ENCODE assay signal across 9 mouse cellular contexts in genomic region chr1:178275738-178276053, GRCm38 (mm10). TPM values are rescaled to one million over a fixed set of nuclear protein-coding genes. Genes with fewer than 3 reads are reported as not detected.
DNase-seq lines count a peak whose midpoint lies in the region; ATAC-seq lines count a peak whose summit lies in the region.
"Had no signal": no experiment of that assay in that cellular context is flagged by ENCODE, and none has a peak within 500 bp of the region (broad histone marks: within the 10 kb centered on the region; RNA-seq: fewer than 3 reads in every experiment).

No protein-coding gene starts in this region.

- intact Hi-C loops in gastrocnemius, postnatal 36 days (cut with DNase I) = no loop called here
- intact Hi-C loops in gastrocnemius, postnatal 14 days (cut with DNase I; ENCODE audit: low total_unique reads) = no loop called here

- peak overlapping the region; percentile 82 for H3K9ac ChIP-seq in heart, embryonic 16.5 days (ENCODE audit: low read length)
- H3K9ac ChIP-seq in hindbrain, embryonic 13.5 days = peak overlapping the region; percentile 86
- peak overlapping the region; percentile 71 for H3K9ac ChIP-seq in midbrain, embryonic 12.5 days (replicated peaks)

- 0 out of 2 replicates have a peak, but pooled peaks cover 4% of the 10 kb centered on the region for H3K4me1 ChIP-seq in heart, embryonic 16.5 days (ENCODE audit: control insufficient read depth, insufficient read depth, low read length)
- H3K4me1 ChIP-seq in brown adipose tissue, adult 24 weeks (ENCODE audit: control insufficient read depth, insufficient read depth, insufficient read length, low read length) = no peaks in the 10 kb centered on the region; the same call in 1 of the 2 replicates
- H3K4me1 ChIP-seq in hindbrain, embryonic 13.5 days (replicated peaks) = no peaks in the 10 kb centered on the region
- no peaks in the 10 kb centered on the region for H3K4me1 ChIP-seq in midbrain, embryonic 12.5 days

- ATAC-seq in heart, embryonic 16.5 days (replicated peaks; ENCODE audit: extremely low read depth, insufficient read depth, low FRiP score) = peak; percentile 50; the same call in 1 of the 2 replicates
- ATAC-seq in hindbrain, embryonic 13.5 days (ENCODE audit: low FRiP score) = peak; percentile 71
- ATAC-seq in midbrain, embryonic 12.5 days (ENCODE audit: low FRiP score, low read depth) = peak; percentile 61

- no peaks in the 10 kb centered on the region for H3K27me3 ChIP-seq in heart, embryonic 16.5 days (ENCODE audit: control insufficient read depth, insufficient read depth, low read length)
- 0 out of 2 replicates have a peak, but pooled peaks cover 6% of the 10 kb centered on the region for H3K27me3 ChIP-seq in hindbrain, embryonic 13.5 days
- H3K27me3 ChIP-seq in midbrain, embryonic 12.5 days = peaks cover 23% of the 10 kb centered on the region

- no peak overlapping the region for H3K27ac ChIP-seq in heart, embryonic 16.5 days (ENCODE audit: low read length)
- H3K27ac ChIP-seq in brown adipose tissue, adult 24 weeks (replicated peaks; ENCODE audit: low read depth, low read length) = no peak overlapping the region
- H3K27ac ChIP-seq in hindbrain, embryonic 13.5 days = peak overlapping the region; percentile 89
- peak overlapping the region; percentile 78 for H3K27ac ChIP-seq in midbrain, embryonic 12.5 days (replicated peaks)

- H3K9me3 ChIP-seq in heart, embryonic 16.5 days (replicated peaks; ENCODE audit: control insufficient read depth, low read length) = no peaks in the 10 kb centered on the region
- no peaks in the 10 kb centered on the region for H3K9me3 ChIP-seq in hindbrain, embryonic 13.5 days
- H3K9me3 ChIP-seq in midbrain, embryonic 12.5 days = no peaks in the 10 kb centered on the region

- H3K4me2 ChIP-seq in heart, embryonic 16.5 days (ENCODE audit: low read depth, low read length) = peak overlapping the region; percentile 84
- peak overlapping the region; percentile 68 for H3K4me2 ChIP-seq in hindbrain, embryonic 13.5 days
- peak overlapping the region; percentile 83 for H3K4me2 ChIP-seq in midbrain, embryonic 12.5 days (replicated peaks)

- H3K36me3 ChIP-seq in heart, embryonic 16.5 days (ENCODE audit: control insufficient read depth, insufficient read depth) = no peaks in the 10 kb centered on the region
- H3K36me3 ChIP-seq in hindbrain, embryonic 13.5 days = no peaks in the 10 kb centered on the region
- H3K36me3 ChIP-seq in midbrain, embryonic 12.5 days = no peaks in the 10 kb centered on the region
- H3K36me3 ChIP-seq: G1E had no signal

- 8% methylated on average over 11 of the region's 11 CpGs for WGBS in heart, embryonic 16.5 days
- WGBS in hindbrain, embryonic 13.5 days = 10% methylated on average over 11 of the region's 11 CpGs
- WGBS in midbrain, embryonic 12.5 days = 11% methylated on average over 11 of the region's 11 CpGs

- DNase-seq in heart, adult 11 months = no peak
- no peak for DNase-seq in gastrocnemius, postnatal 36 days
- DNase-seq in gastrocnemius, postnatal 14 days = no peak
- no peak for DNase-seq in lung, postnatal 10 days

- peak overlapping the region; percentile 53 for H3K4me3 ChIP-seq in heart, embryonic 16.5 days (ENCODE audit: low read length)
- peak overlapping the region; percentile 73 for H3K4me3 ChIP-seq in brown adipose tissue, adult 24 weeks (ENCODE audit: insufficient read depth, low read depth, low read length)
- peak overlapping the region; percentile 63 for H3K4me3 ChIP-seq in hindbrain, embryonic 13.5 days
- H3K4me3 ChIP-seq in midbrain, embryonic 12.5 days = peak overlapping the region; percentile 68

RNA-seq across cellular contexts. Expression of gene Cox20, which starts 43.2 kb away (rescaled TPM):
- 268 and 273 TPM in 2 replicates for polyA plus RNA-seq in heart, embryonic 16.5 days (2015; fragmentation: Nextera tagmentation; extraction: Ambion mirVana)
- polyA plus RNA-seq in brown adipose tissue, adult 24 weeks (2012; ENCODE audit: insufficient read depth, insufficient read length, missing spikeins) = 314 and 362 TPM in 2 replicates
- 146 and 152 TPM in 2 replicates for polyA plus RNA-seq in hindbrain, embryonic 13.5 days (2015; fragmentation: Nextera tagmentation; extraction: Ambion mirVana)
- 138 and 160 TPM in 2 replicates for polyA plus RNA-seq in midbrain, embryonic 12.5 days (2016; fragmentation: Nextera tagmentation; extraction: Ambion mirVana)
- total RNA-seq in gastrocnemius, postnatal 36 days (2021) = 10 to 100 TPM; 31.6 to 33.7 TPM
- 10 to 100 TPM; 25.1 to 30.8 TPM for total RNA-seq in gastrocnemius, postnatal 14 days (2021)

Comparison
In these comparisons a context has a peak if more than half of its experiments do, and no peak if none do; other contexts are left out.
1. H3K27ac ChIP-seq: peak in hindbrain, embryonic 13.5 days (single experiment) and midbrain, embryonic 12.5 days (single experiment); none in heart, embryonic 16.5 days (single experiment) and brown adipose tissue, adult 24 weeks (single experiment).
2. Peak in every context shown above with its lines, with median percentiles within 50 percentile points of each other: ATAC-seq, H3K4me2 ChIP-seq, H3K4me3 ChIP-seq and H3K9ac ChIP-seq.